Mouse (Mus musculus) thymus, adult 2 months (tissue): Measurements from ENCODE around the gene Naaladl2.

ENCODE experiments used
- CTCF ChIP-seq: fragments of 200-500 bp; IDR thresholded peaks from 2 replicates; pipeline ENCODE4 v1.5.1; 2012; ENCODE audit warnings: mild to moderate bottlenecking, control low read depth, low read length, moderate library complexity, borderline replicate concordance; ENCODE audit not compliant: control insufficient read depth, poor library complexity, insufficient read depth; ENCODE audit errors: extremely low read depth
- POLR2A ChIP-seq: fragments of 200-500 bp; IDR thresholded peaks from 2 replicates; pipeline ENCODE4 v1.6.1; 2012; ENCODE audit warnings: mild to moderate bottlenecking, low read length, control low read depth, moderate library complexity; ENCODE audit not compliant: control insufficient read depth, poor library complexity, insufficient read depth; ENCODE audit errors: extremely low read depth

DNA sequence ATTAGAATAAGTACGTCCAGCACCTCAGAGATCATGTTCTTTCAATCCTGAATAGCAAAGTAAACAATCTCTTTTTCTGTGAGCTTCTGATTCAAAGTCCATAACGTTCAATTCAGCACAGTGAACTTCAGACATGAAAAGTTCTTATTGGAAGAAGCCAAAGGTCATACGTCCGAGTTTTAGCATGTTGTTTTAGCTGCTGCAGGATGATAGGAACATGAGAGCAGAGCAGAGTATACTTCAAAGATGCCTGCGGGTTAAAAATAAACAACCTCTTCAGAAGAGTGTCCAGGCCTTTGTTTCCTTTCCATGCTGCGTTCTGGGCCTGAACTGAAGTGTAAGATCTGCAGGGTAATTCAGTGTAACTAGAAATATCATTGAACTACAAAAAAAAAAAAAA is 222.7 kb downstream of the Naaladl2 start:
- TF ChIP-seq CTCF (no peak), POLR2A (no peak)
